ENCODE assay signal across 10 mouse cellular contexts in the genomic region with DNA sequence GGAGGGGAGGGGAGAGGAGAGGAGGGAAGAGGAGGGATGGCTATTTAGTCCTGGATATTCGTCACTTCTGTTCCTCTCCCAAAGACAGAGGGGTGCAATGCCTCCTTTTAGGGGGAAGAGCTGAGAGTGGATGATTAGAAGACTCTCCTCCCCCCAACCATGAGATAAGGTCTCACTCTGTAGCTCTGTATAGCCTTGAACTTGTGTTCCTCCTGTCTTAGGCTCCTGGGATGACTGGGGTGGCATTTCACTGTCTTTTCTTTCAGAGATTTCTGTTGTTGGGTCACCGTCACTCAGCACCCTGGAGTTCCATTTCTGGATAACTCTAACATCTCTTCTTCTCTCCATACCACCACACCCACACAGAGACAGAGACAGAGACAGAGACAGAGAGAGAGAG. TPM values are rescaled to one million over a fixed set of nuclear protein-coding genes. Genes with fewer than 3 reads are reported as not detected.
DNase-seq lines count a peak whose midpoint lies in the region; ATAC-seq and TF ChIP-seq lines count a peak whose summit lies in the region.
"Had no signal": no experiment of that assay in that cellular context is flagged by ENCODE, and none has a peak within 500 bp of the region (broad histone marks: within the 10 kb centered on the region; RNA-seq: fewer than 3 reads in every experiment).

No protein-coding gene starts in this region.

- DNase-seq in liver, adult 2 months (ENCODE audit: extremely low read depth, low read depth, low spot score), result peak; percentile 33
- no peak for DNase-seq in liver
- DNase-seq in adrenal gland, postnatal 14 days, result no peak
- DNase-seq in cerebellum, postnatal 10 days, result no peak
- no peak for DNase-seq in thymus, postnatal 25 days
- DNase-seq: cerebellum, postnatal 14 days; thymus, postnatal 4 days had no signal

- H3K9me3 ChIP-seq in embryonic facial prominence, embryonic 12.5 days, result no peaks in the 10 kb centered on the region
- no peaks in the 10 kb centered on the region for H3K9me3 ChIP-seq in hindbrain, embryonic 12.5 days (replicated peaks)

- H3K27ac ChIP-seq in liver, adult 2 months (replicated peaks; ENCODE audit: insufficient read depth, low read depth, low read length), result peak overlapping the region; percentile 89
- peak overlapping the region; percentile 95 for H3K27ac ChIP-seq in embryonic facial prominence, embryonic 12.5 days
- H3K27ac ChIP-seq in hindbrain, embryonic 12.5 days, result no peak overlapping the region
- H3K27ac ChIP-seq in macrophage, result no peak overlapping the region

- H3K4me2 ChIP-seq in embryonic facial prominence, embryonic 12.5 days (replicated peaks), result peak overlapping the region; percentile 70
- H3K4me2 ChIP-seq in hindbrain, embryonic 12.5 days (replicated peaks), result peak overlapping the region; percentile 74

- TF ChIP-seq POLR2A in liver, adult 2 months (IDR thresholded peaks at IDR 0.05; ENCODE audit: extremely low read depth, insufficient read depth, low read length), result no peak

- peaks cover 33% of the 10 kb centered on the region for H3K79me2 ChIP-seq in liver, adult 2 months (ENCODE audit: control insufficient read depth, insufficient read depth, low read length)
- no peaks in the 10 kb centered on the region for H3K79me2 ChIP-seq in macrophage (ENCODE audit: inconsistent target)

- H3K9ac ChIP-seq in liver, adult 2 months (ENCODE audit: low read depth, low read length), result peak overlapping the region; percentile 97
- H3K9ac ChIP-seq in embryonic facial prominence, embryonic 12.5 days, result peak overlapping the region; percentile 89
- H3K9ac ChIP-seq in hindbrain, embryonic 12.5 days, result no peak overlapping the region; the same call in 1 of the 2 replicates

- no peak for ATAC-seq in embryonic facial prominence, embryonic 12.5 days (ENCODE audit: insufficient number of reproducible peaks, insufficient read depth, low FRiP score, low TSS enrichment)
- ATAC-seq in hindbrain, embryonic 12.5 days (ENCODE audit: low FRiP score), result no peak

- peaks cover 18% of the 10 kb centered on the region; the same call in 1 of the 2 replicates for H3K4me1 ChIP-seq in liver, adult 2 months (ENCODE audit: control insufficient read depth, insufficient read depth, low read length)
- peaks cover 61% of the 10 kb centered on the region for H3K4me1 ChIP-seq in embryonic facial prominence, embryonic 12.5 days
- peaks cover 21% of the 10 kb centered on the region for H3K4me1 ChIP-seq in hindbrain, embryonic 12.5 days

- H3K27me3 ChIP-seq in liver, adult 2 months (ENCODE audit: control insufficient read depth, insufficient read depth, low read length), result no peaks in the 10 kb centered on the region
- no peaks in the 10 kb centered on the region for H3K27me3 ChIP-seq in embryonic facial prominence, embryonic 12.5 days
- peaks cover 34% of the 10 kb centered on the region for H3K27me3 ChIP-seq in hindbrain, embryonic 12.5 days

- TF ChIP-seq CTCF in liver, adult 2 months (IDR thresholded peaks at IDR 0.05; ENCODE audit: low read depth, low read length), result no peak

- H3K4me3 ChIP-seq in liver, adult 2 months (ENCODE audit: insufficient read depth, low read depth, low read length), result peak overlapping the region; percentile 98
- peak overlapping the region; percentile 97 for H3K4me3 ChIP-seq in embryonic facial prominence, embryonic 12.5 days
- H3K4me3 ChIP-seq in hindbrain, embryonic 12.5 days, result peak overlapping the region; percentile 67
- H3K4me3 ChIP-seq in macrophage (ENCODE audit: inconsistent target), result peak overlapping the region; percentile 45; the same call in 1 of the 2 replicates

- peaks cover 24% of the 10 kb centered on the region for H3K36me3 ChIP-seq in liver, adult 2 months (ENCODE audit: control insufficient read depth, insufficient read depth, low read length)
- peaks cover 23% of the 10 kb centered on the region; the same call in 1 of the 2 replicates for H3K36me3 ChIP-seq in embryonic facial prominence, embryonic 12.5 days
- no peaks in the 10 kb centered on the region for H3K36me3 ChIP-seq in hindbrain, embryonic 12.5 days
- no peaks in the 10 kb centered on the region for H3K36me3 ChIP-seq in macrophage (ENCODE audit: inconsistent target)

- WGBS in liver, adult 2 months, result 25% methylated on average over 2 of the region's 2 CpGs
- WGBS in embryonic facial prominence, embryonic 12.5 days, result 12% methylated on average over 2 of the region's 2 CpGs
- WGBS in hindbrain, embryonic 12.5 days, result 31% methylated on average over 2 of the region's 2 CpGs
- WGBS in macrophage (ENCODE audit: missing documents), result 94% methylated on average over 2 of the region's 2 CpGs

RNA-seq across cellular contexts. Expression of a gene that starts 1.5 kb away (rescaled TPM):
- 237 and 289 TPM in 2 replicates for total RNA-seq in liver, adult 2 months (2014; rRNA removed)
- 243 and 326 TPM in 2 replicates for polyA plus RNA-seq in liver, adult 2 months (2012; rRNA removed)
- polyA plus RNA-seq in embryonic facial prominence, embryonic 12.5 days (2016; fragmentation: Nextera tagmentation; extraction: Ambion mirVana), result 89.3 and 106 TPM in 2 replicates
- 44.6 and 46.7 TPM in 2 replicates for polyA plus RNA-seq in hindbrain, embryonic 12.5 days (2016; fragmentation: Nextera tagmentation; extraction: Ambion mirVana)
- total RNA-seq in macrophage (2018; cell fraction: chromatin; rRNA removed), result 10 to 100 TPM in 10 of 26 experiments, 1 to 10 TPM in 14, under 1 TPM in 2; 0.71 to 56.0 (median 5.7) TPM
- 10 to 100 TPM in 4 of 26 experiments, 1 to 10 TPM in 22; 2.3 to 35.7 (median 4.1) TPM for total RNA-seq in macrophage (2018; cell fraction: cytosol; rRNA removed)
- total RNA-seq in macrophage (2018; cell fraction: nucleus; rRNA removed), result 10 to 100 TPM in 6 of 26 experiments, 1 to 10 TPM in 19, under 1 TPM in 1; 0.79 to 20.5 (median 5.0) TPM
- 2.1 to 4.0 TPM (median 2.5 TPM) in 3 replicates for polyA plus RNA-seq in macrophage (2018)
- total RNA-seq in adrenal gland, postnatal 14 days (2021), result 23.4 and 34.9 TPM in 2 replicates

RNA-seq across cellular contexts. Expression of a gene that starts 28.0 kb away (rescaled TPM):
- not detected in 2 replicates for total RNA-seq in liver, adult 2 months (2014; rRNA removed)
- polyA plus RNA-seq in liver, adult 2 months (2012; rRNA removed), result not detected in 2 replicates
- 0.18 TPM in 1 of 2 replicates, not detected in the other for polyA plus RNA-seq in embryonic facial prominence, embryonic 12.5 days (2016; fragmentation: Nextera tagmentation; extraction: Ambion mirVana)
- not detected in 2 replicates for polyA plus RNA-seq in hindbrain, embryonic 12.5 days (2016; fragmentation: Nextera tagmentation; extraction: Ambion mirVana)
- not detected for total RNA-seq in macrophage (2018; cell fraction: chromatin; rRNA removed)
- total RNA-seq in macrophage (2018; cell fraction: cytosol; rRNA removed), result not detected
- not detected for total RNA-seq in macrophage (2018; cell fraction: nucleus; rRNA removed)
- not detected in 3 replicates for polyA plus RNA-seq in macrophage (2018)
- not detected in 2 replicates for total RNA-seq in adrenal gland, postnatal 14 days (2021)

Comparison
In these comparisons a context has a peak if more than half of its experiments do, and no peak if none do; other contexts are left out.
1. H3K27ac ChIP-seq: peak in liver, adult 2 months (single experiment) and embryonic facial prominence, embryonic 12.5 days (single experiment); none in hindbrain, embryonic 12.5 days (single experiment) and macrophage (single experiment).
2. H3K4me3 ChIP-seq: peak in every context shown above with its lines; median percentile 98 in liver, adult 2 months; 97 in embryonic facial prominence, embryonic 12.5 days; 67 in hindbrain, embryonic 12.5 days; 45 in macrophage.